Mouse (Mus musculus): ENCODE results near the gene Gm21954. TPM values are rescaled to one million over a fixed set of nuclear protein-coding genes. Genes with fewer than 3 reads are reported as not detected.

The Gm21954 gene
- total RNA-seq (2021), result not detected

GRCm38 (mm10) chr3:55472110-55472509 lies at the start of gene Gm21954:
TSS of gene Gm21954 (minus strand) at chr3:55472210.
- no peak for DNase-seq (ENCODE audit: low spot score in 2 of 2)
- intact Hi-C loops (cut with DNase I), result no loop called here

GRCm38 (mm10) chr3:55521776-55522175 lies 49.8 kb upstream of the Gm21954 start:
- DNase-seq (ENCODE audit: low spot score in 2 of 2), result no peak
- intact Hi-C loops (cut with DNase I), result no loop called here

GRCm38 (mm10) chr3:55520240-55521180 lies 48.5 kb upstream of the Gm21954 start:
- peak in 1 of 2 experiments; percentile 55 for DNase-seq (ENCODE audit: low spot score in 2 of 2)
- intact Hi-C loops (cut with DNase I), result no loop called here

- DNase-seq (ENCODE audit: low spot score in 2 of 2), result no peak
- intact Hi-C loops (cut with DNase I), result no loop called here
Measured at GRCm38 (mm10) chr3:55517454-55518014, 45.5 kb upstream of the Gm21954 start.

GRCm38 (mm10) chr3:55515966-55516365 lies 44.0 kb upstream of the Gm21954 start:
- intact Hi-C loops (cut with DNase I), result no loop called here
- DNase-seq (ENCODE audit: low spot score in 2 of 2), result no peak

- intact Hi-C loops (cut with DNase I), result no loop called here
- no peak for DNase-seq (ENCODE audit: low spot score in 2 of 2)
Measured at GRCm38 (mm10) chr3:55511658-55512057, 39.6 kb upstream of the Gm21954 start.

- intact Hi-C loops (cut with DNase I), result no loop called here
Measured at GRCm38 (mm10) chr3:55510198-55510597, 38.2 kb upstream of the Gm21954 start.

GRCm38 (mm10) chr3:55499298-55499697 lies 27.3 kb upstream of the Gm21954 start:
- DNase-seq (ENCODE audit: low spot score in 2 of 2), result no peak
- intact Hi-C loops (cut with DNase I), result no loop called here

More at GRCm38 (mm10) chr3:55510198-55510597, 38.2 kb upstream of the Gm21954 start:
- DNase-seq (ENCODE audit: low spot score in 2 of 2), result no peak

- intact Hi-C loops (cut with DNase I), result no loop called here
- DNase-seq (ENCODE audit: low spot score in 2 of 2), result no peak
Measured at GRCm38 (mm10) chr3:55496462-55496941, 24.5 kb upstream of the Gm21954 start.

GRCm38 (mm10) chr3:55495866-55496265 lies 23.9 kb upstream of the Gm21954 start:
- intact Hi-C loops (cut with DNase I), result no loop called here
- DNase-seq (ENCODE audit: low spot score in 2 of 2), result no peak

- DNase-seq (ENCODE audit: low spot score in 2 of 2), result no peak
- intact Hi-C loops (cut with DNase I), result no loop called here
Measured at GRCm38 (mm10) chr3:55495231-55495630, 23.2 kb upstream of the Gm21954 start.

- no peak for DNase-seq (ENCODE audit: low spot score in 2 of 2)
- intact Hi-C loops (cut with DNase I), result no loop called here
Measured at GRCm38 (mm10) chr3:55494348-55494747, 22.3 kb upstream of the Gm21954 start.

- intact Hi-C loops (cut with DNase I), result no loop called here
- no peak for DNase-seq (ENCODE audit: low spot score in 2 of 2)
Measured at GRCm38 (mm10) chr3:55492021-55492420, 20.0 kb upstream of the Gm21954 start.

- intact Hi-C loops (cut with DNase I), result loop anchor here (5.0 kb wide), 1 partner anchor 117 kb away; no protein-coding TSS in a partner anchor
- DNase-seq (ENCODE audit: low spot score in 2 of 2), result peak in 1 of 2 experiments; percentile 47
Measured at GRCm38 (mm10) chr3:55489231-55489990, 17.4 kb upstream of the Gm21954 start.

- DNase-seq (ENCODE audit: low spot score in 2 of 2), result no peak
Measured at GRCm38 (mm10) chr3:55483328-55483727, 11.3 kb upstream of the Gm21954 start.

GRCm38 (mm10) chr3:55481140-55481539 lies 9.1 kb upstream of the Gm21954 start:
- intact Hi-C loops (cut with DNase I), result no loop called here
- DNase-seq (ENCODE audit: low spot score in 2 of 2), result no peak

More at GRCm38 (mm10) chr3:55483328-55483727, 11.3 kb upstream of the Gm21954 start:
- intact Hi-C loops (cut with DNase I), result no loop called here

GRCm38 (mm10) chr3:55479306-55479705 lies 7.3 kb upstream of the Gm21954 start:
- intact Hi-C loops (cut with DNase I), result loop anchor here (5.0 kb wide), 1 partner anchor 37 kb away; no protein-coding TSS in a partner anchor
- no peak for DNase-seq (ENCODE audit: low spot score in 2 of 2)

GRCm38 (mm10) chr3:55476694-55477093 lies 4.7 kb upstream of the Gm21954 start:
- DNase-seq (ENCODE audit: low spot score in 2 of 2), result peak; percentile 79 to 88
- intact Hi-C loops (cut with DNase I), result loop anchor here (5.0 kb wide), 1 partner anchor 34 kb away; no protein-coding TSS in a partner anchor

GRCm38 (mm10) chr3:55473146-55473545 lies 1.1 kb upstream of the Gm21954 start:
- intact Hi-C loops (cut with DNase I), result no loop called here
- DNase-seq (ENCODE audit: low spot score in 2 of 2), result no peak

GRCm38 (mm10) chr3:55466348-55466747 lies 5.7 kb downstream of the Gm21954 start:
- DNase-seq (ENCODE audit: low spot score in 2 of 2), result no peak
- intact Hi-C loops (cut with DNase I), result loop anchor here (5.0 kb wide), 1 partner anchor 94 kb away; no protein-coding TSS in a partner anchor

Measured in left cerebral cortex, postnatal 36 days (tissue).